Comparison of ENCODE assay signal across 11 mouse cellular contexts in the genomic region with DNA sequence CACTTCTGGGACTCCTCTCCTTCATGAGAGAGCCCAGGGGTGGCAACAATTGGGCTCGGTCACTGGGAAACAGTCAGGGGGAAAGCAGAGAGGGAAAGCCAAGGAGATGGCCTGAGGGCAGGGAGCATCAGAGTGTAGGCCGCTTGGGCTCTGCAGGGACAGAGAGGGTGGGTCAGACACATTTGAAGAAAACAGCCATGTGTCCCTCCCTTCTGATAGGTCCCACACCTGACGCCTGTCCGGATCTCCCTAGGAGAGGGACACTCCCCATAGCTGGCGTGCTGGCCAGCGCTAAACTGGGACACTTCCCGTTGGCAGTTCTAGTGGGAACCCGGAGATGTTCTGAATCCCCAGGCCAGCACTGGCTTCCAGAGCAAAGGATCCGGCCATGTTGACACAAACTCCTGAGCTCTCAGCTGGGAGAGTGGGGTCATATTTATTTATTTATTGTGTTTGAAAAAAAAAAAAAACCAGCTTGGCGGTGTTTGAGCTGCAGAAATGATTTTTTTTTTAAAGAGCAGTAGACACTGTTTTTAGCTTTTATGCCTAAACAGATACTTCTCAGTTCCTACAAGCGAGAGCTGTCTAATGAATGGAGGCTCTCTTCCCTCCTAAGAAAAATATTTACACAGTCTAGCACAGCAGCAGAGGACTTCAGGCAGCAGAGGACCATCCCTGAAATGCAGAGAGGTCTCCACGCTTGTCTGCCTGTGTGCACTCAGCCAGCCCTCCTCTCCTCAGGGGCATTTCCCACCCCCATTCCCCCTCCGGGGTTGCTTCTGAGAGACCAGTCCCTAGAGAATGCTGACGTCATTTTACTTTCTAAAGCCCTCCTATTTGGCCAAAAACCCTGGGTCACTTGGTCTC.
DNase-seq lines count a peak whose midpoint lies in the region; ATAC-seq and TF ChIP-seq lines count a peak whose summit lies in the region.
"Had no signal": no experiment of that assay in that cellular context is flagged by ENCODE, and none has a peak within 500 bp of the region (broad histone marks: within the 10 kb centered on the region; RNA-seq: fewer than 3 reads in every experiment).

No protein-coding gene starts in this region.

- ATAC-seq in intestine, embryonic 15.5 days, result no peak
- ATAC-seq in intestine, postnatal 0 days, result no peak
- no peak for ATAC-seq in embryonic facial prominence, embryonic 14.5 days (ENCODE audit: low read depth)
- ATAC-seq in lung, embryonic 15.5 days (ENCODE audit: borderline replicate concordance, extremely low read depth, low FRiP score, low TSS enrichment), result no peak
- ATAC-seq: activated CD4-positive, CD25-positive, alpha-beta regulatory T cell, adult 4 months had no signal

- TF ChIP-seq POLR2A in cortical plate, adult 2 months (IDR thresholded peaks at IDR 0.05; ENCODE audit: extremely low read depth, insufficient read depth, low read length), result no peak

- no peak for TF ChIP-seq CTCF in intestine, postnatal 0 days (IDR thresholded peaks at IDR 0.05; ENCODE audit: low read depth)
- TF ChIP-seq CTCF in cortical plate, adult 2 months (IDR thresholded peaks at IDR 0.05; ENCODE audit: extremely low read depth, insufficient read depth, low read length), result no peak

- no peak overlapping the region for H3K9ac ChIP-seq in intestine, embryonic 15.5 days
- H3K9ac ChIP-seq in intestine, postnatal 0 days (ENCODE audit: low read depth, low read length), result no peak overlapping the region
- H3K9ac ChIP-seq in embryonic facial prominence, embryonic 14.5 days (ENCODE audit: low read depth, low read length), result no peak overlapping the region
- H3K9ac ChIP-seq in lung, embryonic 15.5 days, result no peak overlapping the region
- H3K9ac ChIP-seq: neural tube, embryonic 12.5 days had no signal

- no peak for DNase-seq in embryonic facial prominence, embryonic 14.5 days (ENCODE audit: low spot score)
- no peak for DNase-seq in urinary bladder, postnatal 4 days (ENCODE audit: low spot score in 2 of 2)
- no peak for DNase-seq in cerebellum, adult 11-12 months
- DNase-seq: thymus, adult 18-20 months had no signal

- no peaks in the 10 kb centered on the region for H3K9me3 ChIP-seq in intestine, embryonic 15.5 days
- H3K9me3 ChIP-seq in intestine, postnatal 0 days (ENCODE audit: control insufficient read depth), result no peaks in the 10 kb centered on the region
- no peaks in the 10 kb centered on the region for H3K9me3 ChIP-seq in embryonic facial prominence, embryonic 14.5 days (ENCODE audit: control insufficient read depth, low read length)
- no peaks in the 10 kb centered on the region for H3K9me3 ChIP-seq in lung, embryonic 15.5 days
- H3K9me3 ChIP-seq: megakaryocyte, embryonic 14.5 days; neural tube, embryonic 12.5 days had no signal

- H3K36me3 ChIP-seq in intestine, embryonic 15.5 days, result no peaks in the 10 kb centered on the region
- H3K36me3 ChIP-seq in intestine, postnatal 0 days (ENCODE audit: control insufficient read depth, insufficient read depth), result no peaks in the 10 kb centered on the region
- H3K36me3 ChIP-seq in embryonic facial prominence, embryonic 14.5 days (ENCODE audit: control insufficient read depth, insufficient read depth, low read length), result no peaks in the 10 kb centered on the region
- H3K36me3 ChIP-seq in lung, embryonic 15.5 days, result no peaks in the 10 kb centered on the region
- H3K36me3 ChIP-seq: neural tube, embryonic 12.5 days had no signal

- 31% methylated on average over 14 of the region's 14 CpGs for WGBS in intestine, embryonic 15.5 days
- WGBS in intestine, postnatal 0 days, result 37% methylated on average over 14 of the region's 14 CpGs
- WGBS in embryonic facial prominence, embryonic 14.5 days, result 38% methylated on average over 14 of the region's 14 CpGs
- WGBS in lung, embryonic 15.5 days, result 21% methylated on average over 14 of the region's 14 CpGs

- H3K4me1 ChIP-seq in intestine, embryonic 15.5 days (replicated peaks), result peaks cover 41% of the 10 kb centered on the region
- peaks cover 11% of the 10 kb centered on the region for H3K4me1 ChIP-seq in intestine, postnatal 0 days (replicated peaks; ENCODE audit: control insufficient read depth, insufficient read depth, low read length)
- H3K4me1 ChIP-seq in cortical plate, adult 2 months (ENCODE audit: control insufficient read depth, insufficient read depth, low read length), result no peaks in the 10 kb centered on the region
- H3K4me1 ChIP-seq in embryonic facial prominence, embryonic 14.5 days (ENCODE audit: control insufficient read depth, insufficient read depth, low read length), result peaks cover 13% of the 10 kb centered on the region
- H3K4me1 ChIP-seq in lung, embryonic 15.5 days, result peaks cover 62% of the 10 kb centered on the region
- H3K4me1 ChIP-seq: megakaryocyte, embryonic 14.5 days had no signal

- no peak overlapping the region for H3K4me2 ChIP-seq in intestine, embryonic 15.5 days (replicated peaks)
- H3K4me2 ChIP-seq in intestine, postnatal 0 days (replicated peaks; ENCODE audit: low read depth), result no peak overlapping the region
- no peak overlapping the region for H3K4me2 ChIP-seq in embryonic facial prominence, embryonic 14.5 days (ENCODE audit: low read depth, low read length)
- H3K4me2 ChIP-seq in lung, embryonic 15.5 days, result no peak overlapping the region
- H3K4me2 ChIP-seq: neural tube, embryonic 12.5 days had no signal

- 0 out of 2 replicates have a peak overlapping the region, but pooled peaks have one; percentile 37 for H3K27ac ChIP-seq in intestine, embryonic 15.5 days
- H3K27ac ChIP-seq in intestine, postnatal 0 days (ENCODE audit: low read depth, low read length), result no peak overlapping the region
- 0 out of 2 replicates have a peak overlapping the region, but pooled peaks have one; percentile 42 for H3K27ac ChIP-seq in cortical plate, adult 2 months (ENCODE audit: insufficient read depth, low read length)
- H3K27ac ChIP-seq in embryonic facial prominence, embryonic 14.5 days (replicated peaks; ENCODE audit: low read depth, low read length), result peak overlapping the region; percentile 22
- peak overlapping the region; percentile 90 for H3K27ac ChIP-seq in lung, embryonic 15.5 days
- H3K27ac ChIP-seq: neural tube, embryonic 12.5 days had no signal

- H3K4me3 ChIP-seq in intestine, embryonic 15.5 days (replicated peaks), result no peak overlapping the region
- H3K4me3 ChIP-seq in intestine, postnatal 0 days (ENCODE audit: low read depth, low read length), result no peak overlapping the region
- no peak overlapping the region for H3K4me3 ChIP-seq in cortical plate, adult 2 months (ENCODE audit: insufficient read depth, low read length)
- no peak overlapping the region for H3K4me3 ChIP-seq in embryonic facial prominence, embryonic 14.5 days (ENCODE audit: low read depth, low read length)
- no peak overlapping the region for H3K4me3 ChIP-seq in lung, embryonic 15.5 days
- H3K4me3 ChIP-seq: megakaryocyte, embryonic 14.5 days; neural tube, embryonic 12.5 days had no signal

- no peaks in the 10 kb centered on the region for H3K27me3 ChIP-seq in intestine, embryonic 15.5 days (replicated peaks)
- H3K27me3 ChIP-seq in intestine, postnatal 0 days (replicated peaks; ENCODE audit: control insufficient read depth, insufficient read depth, low read length), result no peaks in the 10 kb centered on the region
- H3K27me3 ChIP-seq in embryonic facial prominence, embryonic 14.5 days (replicated peaks; ENCODE audit: control insufficient read depth, insufficient read depth, low read length), result no peaks in the 10 kb centered on the region
- H3K27me3 ChIP-seq in lung, embryonic 15.5 days, result no peaks in the 10 kb centered on the region; the same call in 1 of the 2 replicates
